Mouse (Mus musculus) MEL (cell line): ENCODE data around the gene Padi6. TPM values are rescaled to one million over a fixed set of nuclear protein-coding genes. Genes with fewer than 3 reads are reported as not detected.

Experiments
- DNase-seq: peaks from one replicate; pipeline ENCODE4 v3.0.0; 2011; ENCODE audit warnings: low read depth, low spot score
- H3K27ac ChIP-seq: 2 replicates; pipeline ENCODE4 v1.5.1; 2012; ENCODE audit warnings: low read depth, mild to moderate bottlenecking, control low read depth, low read length, moderate library complexity; ENCODE audit not compliant: control insufficient read depth
- H3K27me3 ChIP-seq, 2 experiments: fragments of 150-350 bp in 1 of 2; sonication (generic) in 1 of 2; 2 replicates each; pipeline ENCODE4 v1.6.1; 2012; ENCODE audit warnings: low read length in 2 of 2, mild to moderate bottlenecking in 2 of 2, improper control_type of control experiment in 1 of 2, moderate library complexity in 1 of 2; ENCODE audit not compliant: insufficient read depth in 2 of 2, control insufficient read depth in 1 of 2
- H3K36me3 ChIP-seq, 2 experiments: 2 replicates each; pipeline ENCODE4 v1.6.1; 2012 to 2014; ENCODE audit warnings: low read length in 2 of 2, improper control_type of control experiment in 1 of 2, inconsistent platforms in 1 of 2, mild to moderate bottlenecking in 1 of 2; ENCODE audit not compliant: insufficient read depth in 2 of 2, control insufficient read depth in 1 of 2
- H3K4me1 ChIP-seq, 2 experiments: fragments of 150-350 bp in 1 of 2; sonication (generic) in 1 of 2; 2 replicates each; pipeline ENCODE4 v1.6.1; 2012; ENCODE audit warnings: low read length in 2 of 2, improper control_type of control experiment in 1 of 2, mild to moderate bottlenecking in 1 of 2; ENCODE audit not compliant: insufficient read depth in 2 of 2, control insufficient read depth in 1 of 2
- H3K4me3 ChIP-seq, 2 experiments: fragments of 150-350 bp in 1 of 2; sonication (generic) in 1 of 2; 2 replicates each; pipeline ENCODE4 v1.5.1; 2012; ENCODE audit warnings: low read depth in 2 of 2, low read length in 2 of 2, mild to moderate bottlenecking in 2 of 2, moderate library complexity in 2 of 2, control low read depth in 1 of 2, improper control_type of control experiment in 1 of 2; ENCODE audit not compliant: control insufficient read depth in 1 of 2, insufficient read depth in 1 of 2
- H3K79me2 ChIP-seq: 2 replicates; pipeline ENCODE4 v1.6.1; 2012; ENCODE audit warnings: mild to moderate bottlenecking, low read length, moderate library complexity; ENCODE audit not compliant: control insufficient read depth, poor library complexity, insufficient read depth
- H3K9ac ChIP-seq: 2 replicates; pipeline ENCODE4 v1.6.1; 2012; ENCODE audit warnings: low read depth, mild to moderate bottlenecking, control low read depth, low read length, moderate library complexity; ENCODE audit not compliant: control insufficient read depth, poor library complexity, severe bottlenecking
- H3K9me3 ChIP-seq: fragments of 150-350 bp; sonication (generic); replicated peaks from 2 replicates; pipeline ENCODE4 v1.6.1; 2012; ENCODE audit warnings: mild to moderate bottlenecking, low read length, improper control_type of control experiment, moderate library complexity; ENCODE audit not compliant: insufficient read depth
- BHLHE40 ChIP-seq: IDR thresholded peaks from 2 replicates; pipeline ENCODE4 v1.6.1; 2012; ENCODE audit warnings: low read depth, mild to moderate bottlenecking, inconsistent platforms, low read length, improper control_type of control experiment, borderline replicate concordance
- CTCF ChIP-seq, 3 experiments: IDR thresholded peaks in 2 of 3; conservative IDR thresholded peaks in 1 of 3; 2 replicates each; pipeline ENCODE4 v1.5.1; 2011 to 2012; ENCODE audit warnings: low read length in 3 of 3, low read depth in 2 of 3, mild to moderate bottlenecking in 2 of 3, improper control_type of control experiment in 1 of 3, inconsistent platforms in 1 of 3, mixed read lengths in 1 of 3, moderate library complexity in 1 of 3; ENCODE audit not compliant: control insufficient read depth in 1 of 3, insufficient read depth in 1 of 3, poor library complexity in 1 of 3, severe bottlenecking in 1 of 3
- EP300 ChIP-seq, 2 experiments: IDR thresholded peaks; 2 replicates each; pipeline ENCODE4 v1.6.1; 2011; ENCODE audit warnings: improper control_type of control experiment in 2 of 2, low read length in 2 of 2, low read depth in 1 of 2, mild to moderate bottlenecking in 1 of 2
- ETS1 ChIP-seq: IDR thresholded peaks from 2 replicates; pipeline ENCODE4 v1.6.1; 2012; ENCODE audit warnings: low read depth, mild to moderate bottlenecking, inconsistent platforms, low read length, improper control_type of control experiment, moderate library complexity
- JUND ChIP-seq: IDR thresholded peaks from 2 replicates; pipeline ENCODE4 v1.6.1; 2011; ENCODE audit warnings: low read depth, mild to moderate bottlenecking, improper control_type of control experiment, low read length
- MAZ ChIP-seq: IDR thresholded peaks from 2 replicates; pipeline ENCODE4 v1.6.1; 2012; ENCODE audit warnings: low read depth, mild to moderate bottlenecking, inconsistent platforms, low read length, improper control_type of control experiment
- MEF2A ChIP-seq: IDR thresholded peaks from 2 replicates; pipeline ENCODE4 v1.6.1; 2014; ENCODE audit warnings: low read depth, mild to moderate bottlenecking, inconsistent platforms, low read length, improper control_type of control experiment; ENCODE audit not compliant: poor library complexity, insufficient replicate concordance, severe bottlenecking; ENCODE audit errors: extremely low read depth
- MYB ChIP-seq: IDR thresholded peaks from 2 replicates; pipeline ENCODE4 v1.6.1; 2011; ENCODE audit warnings: mild to moderate bottlenecking, low read depth, low read length, improper control_type of control experiment
- MYC ChIP-seq: IDR thresholded peaks from 2 replicates; pipeline ENCODE4 v1.6.1; 2011; ENCODE audit warnings: low read depth, mild to moderate bottlenecking, low read length, improper control_type of control experiment, moderate library complexity
- NELFE ChIP-seq: IDR thresholded peaks from 2 replicates; pipeline ENCODE4 v1.6.1; 2011; ENCODE audit warnings: low read depth, low read length, improper control_type of control experiment
- POLR2AphosphoS5 ChIP-seq: IDR thresholded peaks from 2 replicates; pipeline ENCODE4 v1.6.1; 2012; ENCODE audit warnings: low read depth, borderline replicate concordance, mild to moderate bottlenecking, inconsistent platforms, low read length, moderate library complexity, mixed read lengths
- RCOR1 ChIP-seq: IDR thresholded peaks from 2 replicates; pipeline ENCODE4 v1.6.1; 2012; ENCODE audit warnings: low read depth, mild to moderate bottlenecking, inconsistent platforms, low read length, improper control_type of control experiment
- SIN3A ChIP-seq: IDR thresholded peaks from 2 replicates; pipeline ENCODE4 v1.6.1; 2012; ENCODE audit warnings: low read length, improper control_type of control experiment, inconsistent platforms
- SMC3 ChIP-seq: IDR thresholded peaks from 2 replicates; pipeline ENCODE4 v1.6.1; 2011; ENCODE audit warnings: low read depth, low read length, improper control_type of control experiment
- TAL1 ChIP-seq: IDR thresholded peaks from 2 replicates; pipeline ENCODE4 v1.6.1; 2012; ENCODE audit warnings: mild to moderate bottlenecking, inconsistent platforms, low read length, moderate library complexity, mixed read lengths
- UBTF ChIP-seq: IDR thresholded peaks from 2 replicates; pipeline ENCODE4 v1.6.1; 2012; ENCODE audit warnings: low read depth, mild to moderate bottlenecking, inconsistent platforms, low read length, improper control_type of control experiment, moderate library complexity, borderline replicate concordance; ENCODE audit not compliant: insufficient read depth
- ZMIZ1 ChIP-seq: IDR thresholded peaks from 2 replicates; pipeline ENCODE4 v1.6.1; 2012; ENCODE audit warnings: low read depth, mild to moderate bottlenecking, inconsistent platforms, low read length, improper control_type of control experiment, moderate library complexity
- ZNF384 ChIP-seq: IDR thresholded peaks from 2 replicates; pipeline ENCODE4 v1.6.1; 2012; ENCODE audit warnings: low read depth, mild to moderate bottlenecking, inconsistent platforms, low read length, improper control_type of control experiment
- polyA plus RNA-seq, 2 experiments: library from polyadenylated mRNA; stranded (reverse) in 1 of 2; unstranded in 1 of 2; fragments of >175 nt in 1 of 2; fragments of >200 nt in 1 of 2; gene quantifications; 2 replicates each; pipeline versions ENCODE4 v1.2.1 to v1.2.4; 2012; ENCODE audit warnings: low replicate concordance in 2 of 2, low read depth in 1 of 2; ENCODE audit not compliant: insufficient read length in 2 of 2, insufficient read depth in 1 of 2, missing spikeins in 1 of 2
- total RNA-seq: library from RNA; depleted of rRNA; stranded (reverse); fragments of 300-350 nt; gene quantifications from 2 replicates; pipeline ENCODE4 v1.2.3, GENCODE M21; 2012

Padi6 gene
- total and polyA plus RNA-seq, 3 experiments = not detected

- Histone ChIP-seq H3K9ac (no peak overlapping the region), H3K4me1 (no peaks in the 10 kb centered on the region), H3K9me3 (no peaks in the 10 kb centered on the region), H3K79me2 (no peaks in the 10 kb centered on the region), H3K27me3 (no peaks in the 10 kb centered on the region), H3K4me3 (no peak overlapping the region), H3K36me3 (peaks cover 0 to 26% of the 10 kb centered on the region in 2 experiments; a peak in 2 of 4 replicates), H3K27ac (no peak overlapping the region)
- no peak for TF ChIP-seq ZMIZ1
- no peak for TF ChIP-seq MYB
- no peak for TF ChIP-seq SIN3A
- no peak for TF ChIP-seq RCOR1
- TF ChIP-seq CTCF (IDR thresholded peaks at IDR 0.05 in 2 of 3, conservative IDR thresholded peaks at IDR 0.05 in 1 of 3; ENCODE audit: control insufficient read depth in 1 of 3, insufficient read depth in 1 of 3, low read depth in 2 of 3, low read length in 3 of 3, poor library complexity in 1 of 3, severe bottlenecking in 1 of 3) = no peak
- no peak for TF ChIP-seq JUND
- no peak for TF ChIP-seq EP300 (IDR thresholded peaks at IDR 0.05; ENCODE audit: low read depth in 1 of 2, low read length in 2 of 2)
- TF ChIP-seq NELFE = no peak
- TF ChIP-seq TAL1 = no peak
- no peak for TF ChIP-seq UBTF
- no peak for TF ChIP-seq ZNF384
- TF ChIP-seq BHLHE40 = no peak
- DNase-seq = no peak
Measured at GRCm38 (mm10) chr4:140716994-140717393, 25.4 kb downstream of the Padi6 start.

DNA sequence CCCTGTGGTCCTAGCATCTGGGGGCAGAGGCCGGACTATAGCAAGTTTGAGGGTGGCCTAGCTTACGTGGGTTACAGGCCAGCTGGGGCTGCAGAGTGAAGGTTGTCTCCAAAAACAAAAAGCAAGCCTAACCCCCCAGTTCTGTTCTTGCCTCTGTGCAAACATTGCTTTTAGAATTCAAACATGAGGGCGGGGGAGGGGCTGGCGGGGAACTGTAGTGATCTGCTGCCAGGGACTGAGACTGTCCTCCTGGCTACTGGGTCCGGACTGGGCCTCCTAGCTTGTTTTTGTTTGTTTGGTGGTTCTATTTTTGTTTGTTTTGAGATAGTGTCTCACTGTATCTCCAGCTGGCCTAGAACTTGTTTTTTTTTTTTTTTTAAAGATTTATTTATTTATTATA lies 27.9 kb downstream of the Padi6 start:
- Histone ChIP-seq H3K9me3 (no peaks in the 10 kb centered on the region), H3K27me3 (no peaks in the 10 kb centered on the region), H3K4me3 (no peak overlapping the region), H3K4me1 (no peaks in the 10 kb centered on the region), H3K79me2 (no peaks in the 10 kb centered on the region), H3K27ac (no peak overlapping the region), H3K9ac (no peak overlapping the region), H3K36me3 (peaks cover 0 to 21% of the 10 kb centered on the region in 2 experiments; a peak in 2 of 4 replicates)
- DNase-seq = no peak
- TF ChIP-seq EP300 (IDR thresholded peaks at IDR 0.05; ENCODE audit: low read depth in 1 of 2, low read length in 2 of 2) (no peak), ETS1 (no peak), POLR2AphosphoS5 (no peak), ZNF384 (no peak), SMC3 (no peak), MEF2A (no peak), MAZ (no peak), NELFE (no peak), JUND (no peak), MYC (no peak)
